23 mouse cellular contexts compared by ENCODE assay signal in genomic region chr4:63490146-63490545, GRCm38 (mm10). TPM values are rescaled to one million over a fixed set of nuclear protein-coding genes. Genes with fewer than 3 reads are reported as not detected.
DNase-seq lines count a peak whose midpoint lies in the region; ATAC-seq and TF ChIP-seq lines count a peak whose summit lies in the region.
"Had no signal": no experiment of that assay in that cellular context is flagged by ENCODE, and none has a peak within 500 bp of the region (broad histone marks: within the 10 kb centered on the region; RNA-seq: fewer than 3 reads in every experiment).

No protein-coding gene starts in this region.

- TF ChIP-seq CTCF in thymus, adult 2 months (IDR thresholded peaks at IDR 0.05; ENCODE audit: borderline replicate concordance, control insufficient read depth, extremely low read depth, insufficient read depth, low read length, poor library complexity): no peak

- 15% methylated on average over 3 of the region's 3 CpGs for WGBS in forebrain, embryonic 12.5 days
- WGBS in forebrain, embryonic 16.5 days: 22% methylated on average over 3 of the region's 3 CpGs
- 14% methylated on average over 3 of the region's 3 CpGs for WGBS in thymus, adult 2 months
- WGBS in midbrain, embryonic 15.5 days: 13% methylated on average over 3 of the region's 3 CpGs

- peak overlapping the region; percentile 42 for H3K27ac ChIP-seq in forebrain, embryonic 12.5 days
- H3K27ac ChIP-seq in forebrain, embryonic 16.5 days (ENCODE audit: low read length): no peak overlapping the region
- H3K27ac ChIP-seq in thymus, adult 2 months (ENCODE audit: control insufficient read depth, insufficient read depth, low read length): peak overlapping the region; percentile 84
- 0 out of 2 replicates have a peak overlapping the region, but pooled peaks have one; percentile 16 for H3K27ac ChIP-seq in midbrain, embryonic 15.5 days
- H3K27ac ChIP-seq: heart, embryonic 10.5 days; hindbrain, embryonic 10.5 days; kidney, embryonic 15.5 days; liver, embryonic 14.5 days; neural tube, embryonic 13.5 days had no signal

- intact Hi-C loops in heart, postnatal 36 days (cut with DNase I): no loop called here

- H3K36me3 ChIP-seq in forebrain, embryonic 12.5 days (replicated peaks): no peaks in the 10 kb centered on the region
- no peaks in the 10 kb centered on the region for H3K36me3 ChIP-seq in forebrain, embryonic 16.5 days (ENCODE audit: control insufficient read depth, insufficient read depth)
- H3K36me3 ChIP-seq in thymus, adult 2 months (ENCODE audit: control insufficient read depth, insufficient read depth, low read length): no peaks in the 10 kb centered on the region
- no peaks in the 10 kb centered on the region for H3K36me3 ChIP-seq in midbrain, embryonic 15.5 days (replicated peaks)
- H3K36me3 ChIP-seq: heart, embryonic 10.5 days; kidney, embryonic 15.5 days; neural tube, embryonic 13.5 days had no signal

- peak; percentile 41 for DNase-seq in thymus, adult 2 months
- no peak for DNase-seq in thymus, postnatal 0 days (ENCODE audit: low spot score)
- DNase-seq in thymus, postnatal 4 days: peak; percentile 56
- no peak for DNase-seq in heart, postnatal 36 days
- DNase-seq: cerebellum, adult 11-12 months; cerebellum, postnatal 25 days; gastrocnemius, postnatal 10 days; kidney, adult 11 months; kidney, postnatal 36 days; layer of hippocampus, postnatal 36 days; lung, embryonic 14.5 days; lung, postnatal 36 days had no signal

- H3K9ac ChIP-seq in forebrain, embryonic 12.5 days: no peak overlapping the region
- H3K9ac ChIP-seq in forebrain, embryonic 16.5 days (replicated peaks; ENCODE audit: low read depth, low read length): no peak overlapping the region
- H3K9ac ChIP-seq in midbrain, embryonic 15.5 days: no peak overlapping the region
- H3K9ac ChIP-seq: kidney, embryonic 15.5 days; liver, embryonic 14.5 days; lung, embryonic 14.5 days; neural tube, embryonic 13.5 days had no signal

- no peak overlapping the region for H3K4me3 ChIP-seq in forebrain, embryonic 12.5 days (replicated peaks)
- H3K4me3 ChIP-seq in forebrain, embryonic 16.5 days (replicated peaks; ENCODE audit: low read length): no peak overlapping the region
- no peak overlapping the region for H3K4me3 ChIP-seq in thymus, adult 2 months (ENCODE audit: control insufficient read depth, insufficient read depth, low read length)
- no peak overlapping the region for H3K4me3 ChIP-seq in midbrain, embryonic 15.5 days
- H3K4me3 ChIP-seq: heart, embryonic 10.5 days; hindbrain, embryonic 10.5 days; kidney, embryonic 15.5 days; myocyte; neural tube, embryonic 13.5 days had no signal

- ATAC-seq in forebrain, embryonic 12.5 days (ENCODE audit: low FRiP score): no peak
- ATAC-seq in forebrain, embryonic 16.5 days: no peak
- ATAC-seq in midbrain, embryonic 15.5 days (replicated peaks): peak; percentile 23; the same call in 1 of the 2 replicates
- no peak for ATAC-seq in megakaryocyte, adult 5-6 weeks (ENCODE audit: poor library complexity, severe bottlenecking)
- ATAC-seq: Patski had no signal

- H3K9me3 ChIP-seq in forebrain, embryonic 12.5 days: no peaks in the 10 kb centered on the region
- H3K9me3 ChIP-seq in forebrain, embryonic 16.5 days (ENCODE audit: control insufficient read depth, low read length): no peaks in the 10 kb centered on the region
- no peaks in the 10 kb centered on the region for H3K9me3 ChIP-seq in midbrain, embryonic 15.5 days
- H3K9me3 ChIP-seq: heart, embryonic 10.5 days; hindbrain, embryonic 10.5 days; kidney, embryonic 15.5 days; neural tube, embryonic 13.5 days had no signal

- H3K4me2 ChIP-seq in forebrain, embryonic 12.5 days: no peak overlapping the region
- H3K4me2 ChIP-seq in forebrain, embryonic 16.5 days (ENCODE audit: low read length): no peak overlapping the region
- H3K4me2 ChIP-seq in midbrain, embryonic 15.5 days: no peak overlapping the region
- H3K4me2 ChIP-seq: kidney, embryonic 15.5 days; lung, embryonic 14.5 days; neural tube, embryonic 13.5 days had no signal

- H3K27me3 ChIP-seq in forebrain, embryonic 12.5 days: peaks cover 25% of the 10 kb centered on the region
- H3K27me3 ChIP-seq in forebrain, embryonic 16.5 days (replicated peaks; ENCODE audit: control insufficient read depth, insufficient read depth, low read length): no peaks in the 10 kb centered on the region
- no peaks in the 10 kb centered on the region for H3K27me3 ChIP-seq in thymus, adult 2 months (ENCODE audit: control insufficient read depth, insufficient read depth, low read length)
- H3K27me3 ChIP-seq in midbrain, embryonic 15.5 days (replicated peaks): peaks cover 4% of the 10 kb centered on the region; the same call in 1 of the 2 replicates
- H3K27me3 ChIP-seq: Patski had no signal

- peaks cover 60% of the 10 kb centered on the region for H3K4me1 ChIP-seq in forebrain, embryonic 12.5 days
- H3K4me1 ChIP-seq in forebrain, embryonic 16.5 days (replicated peaks; ENCODE audit: control insufficient read depth, insufficient read depth, low read length): peaks cover 21% of the 10 kb centered on the region
- H3K4me1 ChIP-seq in thymus, adult 2 months (replicated peaks; ENCODE audit: control insufficient read depth, insufficient read depth, low read length): peaks cover 64% of the 10 kb centered on the region
- H3K4me1 ChIP-seq in midbrain, embryonic 15.5 days: peaks cover 47% of the 10 kb centered on the region

- TF ChIP-seq POLR2A in thymus, adult 2 months (IDR thresholded peaks at IDR 0.05; ENCODE audit: control insufficient read depth, extremely low read depth, insufficient read depth, low read length, poor library complexity): no peak

RNA-seq across cellular contexts. Expression of gene Whrn, which starts 5.6 kb away (rescaled TPM):
- 9.4 and 10.5 TPM in 2 replicates for polyA plus RNA-seq in forebrain, embryonic 12.5 days (2016; fragmentation: Nextera tagmentation; extraction: Ambion mirVana)
- 5.1 and 6.4 TPM in 2 replicates for polyA plus RNA-seq in forebrain, embryonic 16.5 days (2015; fragmentation: Nextera tagmentation; extraction: Ambion mirVana)
- 132 and 204 TPM in 2 replicates for polyA plus RNA-seq in thymus, adult 2 months (2012; rRNA removed)
- polyA plus RNA-seq in thymus, postnatal 0 days (2015; fragmentation: Nextera tagmentation; extraction: Ambion mirVana): 12.0 and 17.1 TPM in 2 replicates
- 6.5 and 7.5 TPM in 2 replicates for polyA plus RNA-seq in midbrain, embryonic 15.5 days (2015; fragmentation: Nextera tagmentation; extraction: Ambion mirVana)
- 10 to 100 TPM; 26.3 to 33.2 TPM for total RNA-seq in heart, postnatal 36 days (2021)
- total RNA-seq in megakaryocyte, adult 5-6 weeks (2015): 0.45 and 1.5 TPM in 2 replicates
- 0.07 and 0.65 TPM in 2 replicates for total RNA-seq in megakaryocyte, adult 5-6 weeks (2017)

RNA-seq across cellular contexts. Expression of gene Atp6v1g1, which starts 54.4 kb away (rescaled TPM):
- polyA plus RNA-seq in forebrain, embryonic 12.5 days (2016; fragmentation: Nextera tagmentation; extraction: Ambion mirVana): 341 and 346 TPM in 2 replicates
- polyA plus RNA-seq in forebrain, embryonic 16.5 days (2015; fragmentation: Nextera tagmentation; extraction: Ambion mirVana): 427 and 436 TPM in 2 replicates
- polyA plus RNA-seq in thymus, adult 2 months (2012; rRNA removed): 39.4 and 41.5 TPM in 2 replicates
- 373 and 381 TPM in 2 replicates for polyA plus RNA-seq in thymus, postnatal 0 days (2015; fragmentation: Nextera tagmentation; extraction: Ambion mirVana)
- 409 and 410 TPM in 2 replicates for polyA plus RNA-seq in midbrain, embryonic 15.5 days (2015; fragmentation: Nextera tagmentation; extraction: Ambion mirVana)
- 100 to 1,000 TPM; 150 to 161 TPM for total RNA-seq in heart, postnatal 36 days (2021)
- 197 and 229 TPM in 2 replicates for total RNA-seq in megakaryocyte, adult 5-6 weeks (2015)
- total RNA-seq in megakaryocyte, adult 5-6 weeks (2017): 111 and 159 TPM in 2 replicates

Comparison
In these comparisons a context has a peak if more than half of its experiments do, and no peak if none do; other contexts are left out.
1. DNase-seq: peak in thymus, adult 2 months (single experiment) and thymus, postnatal 4 days (single experiment); none in thymus, postnatal 0 days (single experiment) and heart, postnatal 36 days (0 of 2).